Mouse (Mus musculus) CH12.LX (cell line): ENCODE measurements at regions not wholly inside any gene's neighbourhood (a gene's known extent, or its start where the extent isn't known, plus 50 kb on each side); places are given as distances from the start of the nearest gene placed in this dataset.

ENCODE experiments used
- BHLHE40 ChIP-seq: IDR thresholded peaks from 2 replicates; pipeline ENCODE4 v1.6.1; 2011; ENCODE audit warnings: mild to moderate bottlenecking, low read depth, low read length, improper control_type of control experiment
- CHD2 ChIP-seq: IDR thresholded peaks from 2 replicates; pipeline ENCODE4 v1.6.1; 2011; ENCODE audit warnings: low read length, improper control_type of control experiment
- CTCF ChIP-seq, 2 experiments: IDR thresholded peaks in 1 of 2; conservative IDR thresholded peaks in 1 of 2; 2 replicates each; pipeline ENCODE4 v1.5.1; 2011 to 2012; ENCODE audit warnings: low read depth in 2 of 2, low read length in 2 of 2, improper control_type of control experiment in 1 of 2, inconsistent platforms in 1 of 2, mild to moderate bottlenecking in 1 of 2, moderate library complexity in 1 of 2
- EP300 ChIP-seq: IDR thresholded peaks from 2 replicates; pipeline ENCODE4 v1.6.1; 2011; ENCODE audit warnings: low read length, improper control_type of control experiment
- JUND ChIP-seq: conservative IDR thresholded peaks from 2 replicates; pipeline ENCODE4 v1.6.1; 2011; ENCODE audit warnings: low read depth, low read length, improper control_type of control experiment
- MAFK ChIP-seq: IDR thresholded peaks from 2 replicates; pipeline ENCODE4 v1.6.1; 2011; ENCODE audit warnings: low read length, improper control_type of control experiment; ENCODE audit not compliant: insufficient replicate concordance
- MAX ChIP-seq: IDR thresholded peaks from 2 replicates; pipeline ENCODE4 v1.6.1; 2011; ENCODE audit warnings: low read length, improper control_type of control experiment
- NELFE ChIP-seq: IDR thresholded peaks from 2 replicates; pipeline ENCODE4 v1.6.1; 2011; ENCODE audit warnings: low read depth, low read length, improper control_type of control experiment
- POLR2A ChIP-seq: IDR thresholded peaks from 2 replicates; pipeline ENCODE4 v1.6.1; 2011; ENCODE audit warnings: low read depth, mild to moderate bottlenecking, improper control_type of control experiment, low read length
- RAD21 ChIP-seq: IDR thresholded peaks from 2 replicates; pipeline ENCODE4 v1.6.1; 2011; ENCODE audit warnings: low read depth, mild to moderate bottlenecking, low read length, improper control_type of control experiment, moderate library complexity
- ZNF384 ChIP-seq: IDR thresholded peaks from 2 replicates; pipeline ENCODE4 v1.6.1; 2012; ENCODE audit warnings: low read depth, low read length, improper control_type of control experiment, inconsistent platforms

- TF ChIP-seq POLR2A (no peak; the same call in none of the 2 replicates), MAFK (no peak), CTCF (conservative IDR thresholded peaks at IDR 0.05 in 1 of 2, IDR thresholded peaks at IDR 0.05 in 1 of 2; ENCODE audit: low read depth in 2 of 2, low read length in 2 of 2) (no peak), JUND (no peak), NELFE (no peak), CHD2 (no peak), ZNF384 (no peak), EP300 (no peak), RAD21 (no peak), MAX (no peak), BHLHE40 (no peak)
Observed at GRCm38 (mm10) chr10:66951935-66952334, 144.0 kb upstream of the Jmjd1c start.
